Mouse (Mus musculus) liver, embryonic 11.5 days (tissue): ENCODE measurements at regions not wholly inside any gene's neighbourhood (a gene's known extent, or its start where the extent isn't known, plus 50 kb on each side); places are given as distances from the start of the nearest gene placed in this dataset.

Experiments used
- ATAC-seq: fragments of 200-750 bp; cut with Nextera tagmentation; replicated peaks from 2 replicates; pipeline ENCODE4 v1.8.0; 2017; ENCODE audit warnings: moderate number of reproducible peaks, mild to moderate bottlenecking, moderate TSS enrichment, moderate library complexity; ENCODE audit not compliant: low FRiP score
- DNase-seq: peaks from one replicate; pipeline ENCODE4 v3.0.0-alpha.2; 2017; ENCODE audit warnings: low spot score
- H3K27ac ChIP-seq: fragments of 300-500 bp; sonication (generic); 2 replicates; pipeline ENCODE4 v1.5.1; 2014; ENCODE audit warnings: mild to moderate bottlenecking, low read depth, low read length, control low read depth
- H3K27me3 ChIP-seq: fragments of 300-500 bp; sonication (generic); replicated peaks from 2 replicates; pipeline ENCODE4 v1.6.1; 2014; ENCODE audit warnings: low read length, mixed read lengths; ENCODE audit not compliant: control insufficient read depth, insufficient read depth
- H3K36me3 ChIP-seq: fragments of 300-500 bp; sonication (generic); 2 replicates; pipeline ENCODE4 v1.6.1; 2014; ENCODE audit warnings: mild to moderate bottlenecking, low read length, moderate library complexity, mixed read lengths; ENCODE audit not compliant: control insufficient read depth, insufficient read depth
- H3K4me1 ChIP-seq: fragments of 300-500 bp; sonication (generic); replicated peaks from 2 replicates; pipeline ENCODE4 v1.6.1; 2014; ENCODE audit warnings: low read length, mixed read lengths; ENCODE audit not compliant: control insufficient read depth, insufficient read depth
- H3K4me2 ChIP-seq: fragments of 300-500 bp; sonication (generic); 2 replicates; pipeline ENCODE4 v1.6.1; 2014; ENCODE audit warnings: mild to moderate bottlenecking, control low read depth, moderate library complexity
- H3K4me3 ChIP-seq: fragments of 300-500 bp; sonication (generic); 2 replicates; pipeline ENCODE4 v1.5.1; 2014; ENCODE audit warnings: low read depth, low read length, control low read depth
- H3K9ac ChIP-seq: fragments of 300-500 bp; sonication (generic); 2 replicates; pipeline ENCODE4 v1.6.1; 2014; ENCODE audit warnings: low read depth, low read length, control low read depth
- H3K9me3 ChIP-seq: fragments of 300-500 bp; sonication (generic); 2 replicates; pipeline ENCODE4 v1.6.1; 2016; ENCODE audit warnings: low read length, inconsistent platforms, mixed read lengths; ENCODE audit not compliant: control insufficient read depth
- WGBS: fragments of 180-500 bp; shearing (Covaris S2); extraction: QIAGEN DNeasy Blood & Tissue Kit; methylation state at CpG from one replicate; pipeline ENCODE4 v1.1.7; 2014; 5-methylcytosine and 5-hydroxymethylcytosine counted together

GRCm38 (mm10) chrX:19219301-19219700 lies 261.8 kb downstream of the Tex13c3 start:
- WGBS: 84% methylated on average over 2 of the region's 2 CpGs
- Histone ChIP-seq H3K4me3 (no peak overlapping the region), H3K9ac (no peak overlapping the region), H3K9me3 (no peaks in the 10 kb centered on the region), H3K4me2 (no peak overlapping the region), H3K27ac (no peak overlapping the region), H3K27me3 (no peaks in the 10 kb centered on the region), H3K36me3 (no peaks in the 10 kb centered on the region), H3K4me1 (no peaks in the 10 kb centered on the region)
- ATAC-seq: no peak
- no peak for DNase-seq

GRCm38 (mm10) chrX:19206420-19206819 lies 274.7 kb downstream of the Tex13c3 start:
- no peak overlapping the region for H3K9ac ChIP-seq
- H3K27ac ChIP-seq: no peak overlapping the region
- no peaks in the 10 kb centered on the region for H3K4me1 ChIP-seq
- no peak overlapping the region for H3K4me3 ChIP-seq
- no peaks in the 10 kb centered on the region for H3K9me3 ChIP-seq
- DNase-seq (no peak), ATAC-seq (no peak)
- no peak overlapping the region for H3K4me2 ChIP-seq
- no peaks in the 10 kb centered on the region for H3K27me3 ChIP-seq
- 62% methylated on average over 1 of the region's 1 CpGs for whole genome bisulfite sequencing
- no peaks in the 10 kb centered on the region for H3K36me3 ChIP-seq

DNA sequence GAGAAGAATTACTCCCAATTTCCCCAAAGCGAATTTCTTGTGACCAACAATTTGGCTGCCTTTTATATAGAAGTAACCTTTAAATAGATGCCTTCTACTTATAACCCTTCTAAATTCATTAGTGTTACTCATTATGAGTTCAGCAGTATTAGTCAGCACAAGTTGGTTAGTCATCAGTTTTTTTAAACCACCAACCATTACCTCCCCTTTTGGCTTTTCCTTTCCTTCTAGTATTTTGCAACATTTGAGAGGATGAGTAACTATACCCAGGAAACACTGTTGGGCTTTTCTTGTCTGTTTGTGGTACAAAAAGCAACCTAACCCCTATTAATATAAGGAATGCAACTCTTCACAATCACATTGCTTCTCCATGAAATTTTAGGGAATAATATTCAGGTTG lies 278.6 kb downstream of the Tex13c3 start:
- Histone ChIP-seq H3K9me3 (no peaks in the 10 kb centered on the region), H3K36me3 (no peaks in the 10 kb centered on the region), H3K4me3 (no peak overlapping the region), H3K9ac (no peak overlapping the region), H3K27ac (no peak overlapping the region), H3K4me2 (no peak overlapping the region), H3K4me1 (no peaks in the 10 kb centered on the region), H3K27me3 (no peaks in the 10 kb centered on the region)
- no peak for ATAC-seq
- no peak for DNase-seq
- 82% methylated on average over 1 of the region's 1 CpGs for WGBS

GRCm38 (mm10) chrX:19201383-19201782 lies 279.7 kb downstream of the Tex13c3 start:
- ATAC-seq (no peak), DNase-seq (no peak)
- H3K4me1 ChIP-seq: no peaks in the 10 kb centered on the region
- no peak overlapping the region for H3K4me3 ChIP-seq
- no peak overlapping the region for H3K4me2 ChIP-seq
- H3K9ac ChIP-seq: no peak overlapping the region
- no peaks in the 10 kb centered on the region for H3K9me3 ChIP-seq
- H3K36me3 ChIP-seq: no peaks in the 10 kb centered on the region
- no peak overlapping the region for H3K27ac ChIP-seq
- WGBS: 86% methylated on average over 1 of the region's 1 CpGs
- no peaks in the 10 kb centered on the region for H3K27me3 ChIP-seq

DNA sequence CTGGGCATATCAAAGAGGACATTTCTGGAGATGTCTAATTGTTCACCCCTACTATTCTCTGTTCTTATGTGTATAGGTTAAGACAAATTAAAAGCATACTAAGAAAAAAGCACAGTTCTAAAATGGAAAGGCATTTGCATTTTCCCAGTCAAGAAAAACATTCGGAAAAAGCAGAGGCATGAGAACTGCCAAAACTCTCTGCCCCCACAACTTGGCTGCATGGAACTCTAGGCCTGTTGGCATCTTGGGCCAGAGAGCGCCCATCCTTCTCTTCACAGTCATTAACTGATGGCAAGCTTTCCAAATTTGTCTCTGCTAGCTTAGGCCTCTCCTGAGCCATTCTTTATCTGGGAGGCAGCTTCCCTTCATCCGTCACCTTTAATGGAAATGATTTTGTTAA lies 281.6 kb downstream of the Tex13c3 start:
- no peaks in the 10 kb centered on the region for H3K4me1 ChIP-seq
- H3K27me3 ChIP-seq: no peaks in the 10 kb centered on the region
- no peak overlapping the region for H3K4me2 ChIP-seq
- no peak for DNase-seq
- no peak overlapping the region for H3K27ac ChIP-seq
- H3K36me3 ChIP-seq: no peaks in the 10 kb centered on the region
- WGBS: 84% methylated on average over 3 of the region's 3 CpGs
- no peaks in the 10 kb centered on the region for H3K9me3 ChIP-seq
- no peak for ATAC-seq
- no peak overlapping the region for H3K9ac ChIP-seq
- H3K4me3 ChIP-seq: no peak overlapping the region

GRCm38 (mm10) chrX:19168983-19169382 lies 312.1 kb downstream of the Tex13c3 start:
- no peak for DNase-seq
- Histone ChIP-seq H3K4me2 (no peak overlapping the region), H3K4me1 (no peaks in the 10 kb centered on the region), H3K9me3 (no peaks in the 10 kb centered on the region), H3K36me3 (no peaks in the 10 kb centered on the region), H3K27me3 (no peaks in the 10 kb centered on the region), H3K27ac (no peak overlapping the region), H3K4me3 (no peak overlapping the region), H3K9ac (no peak overlapping the region)
- no peak for ATAC-seq
- WGBS: 38% methylated on average over 2 of the region's 2 CpGs

DNA sequence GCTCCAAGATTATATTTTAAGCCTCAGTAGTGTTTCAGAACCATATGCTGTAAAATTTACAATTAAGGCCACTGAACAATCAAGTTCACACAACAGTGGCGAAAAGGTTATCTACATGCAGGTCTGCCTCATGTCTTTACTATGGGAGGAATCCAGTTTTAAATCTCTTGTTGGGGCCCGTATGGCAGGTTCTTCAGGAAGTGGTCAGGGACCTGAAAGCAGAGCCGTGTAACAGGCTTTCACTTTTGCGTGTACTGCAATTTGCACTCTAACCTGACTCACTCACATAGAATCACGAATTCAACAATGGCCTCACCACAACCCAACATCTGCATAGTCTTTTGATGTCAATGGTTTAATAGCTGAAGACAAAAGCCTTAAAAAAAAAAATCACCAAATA lies 312.6 kb downstream of the Tex13c3 start:
- Histone ChIP-seq H3K36me3 (no peaks in the 10 kb centered on the region), H3K4me3 (no peak overlapping the region), H3K27ac (no peak overlapping the region), H3K9me3 (no peaks in the 10 kb centered on the region), H3K9ac (no peak overlapping the region), H3K4me2 (no peak overlapping the region), H3K27me3 (no peaks in the 10 kb centered on the region), H3K4me1 (no peaks in the 10 kb centered on the region)
- ATAC-seq: no peak
- no peak for DNase-seq
- WGBS: 50% methylated on average over 5 of the region's 5 CpGs

GRCm38 (mm10) chrX:19168111-19168510 lies 313.0 kb downstream of the Tex13c3 start:
- no peak overlapping the region for H3K4me3 ChIP-seq
- 61% methylated on average over 1 of the region's 1 CpGs for WGBS
- no peaks in the 10 kb centered on the region for H3K4me1 ChIP-seq
- H3K36me3 ChIP-seq: no peaks in the 10 kb centered on the region
- no peak overlapping the region for H3K9ac ChIP-seq
- H3K4me2 ChIP-seq: no peak overlapping the region
- H3K27me3 ChIP-seq: no peaks in the 10 kb centered on the region
- ATAC-seq (no peak), DNase-seq (no peak)
- H3K9me3 ChIP-seq: no peaks in the 10 kb centered on the region
- no peak overlapping the region for H3K27ac ChIP-seq

GRCm38 (mm10) chrX:19167121-19167853 lies 313.8 kb downstream of the Tex13c3 start:
- no peaks in the 10 kb centered on the region for H3K36me3 ChIP-seq
- no peaks in the 10 kb centered on the region for H3K9me3 ChIP-seq
- no peak overlapping the region for H3K4me2 ChIP-seq
- H3K9ac ChIP-seq: no peak overlapping the region
- H3K27me3 ChIP-seq: no peaks in the 10 kb centered on the region
- H3K4me3 ChIP-seq: no peak overlapping the region
- no peak overlapping the region for H3K27ac ChIP-seq
- ATAC-seq (no peak), DNase-seq (no peak)
- WGBS: 71% methylated on average over 12 of the region's 12 CpGs
- H3K4me1 ChIP-seq: no peaks in the 10 kb centered on the region
